Mouse (Mus musculus) forelimb bud, embryonic 11.5 days (tissue): Measurements from ENCODE around the gene Gm12117.

Source experiments
- DNase-seq: peaks from one replicate; pipeline ENCODE4 v3.0.0-alpha.2; 2012; ENCODE audit warnings: low read depth, low spot score

Gene Gm12117

GRCm38 (mm10) chr11:33276637-33277036 is at the start of gene Gm12117:
Gm12117 (minus strand) TSS chr11:33276737.
- no peak for DNase-seq

GRCm38 (mm10) chr11:33319006-33319611 is 42.6 kb upstream of the Gm12117 start:
- no peak for DNase-seq

- DNase-seq, result no peak
Measured at GRCm38 (mm10) chr11:33309566-33309965, 33.0 kb upstream of the Gm12117 start.

- DNase-seq, result no peak
Measured at GRCm38 (mm10) chr11:33300859-33301258, 24.3 kb upstream of the Gm12117 start.

- DNase-seq, result no peak
Measured at GRCm38 (mm10) chr11:33299371-33299770, 22.8 kb upstream of the Gm12117 start.

GRCm38 (mm10) chr11:33297121-33297520 is 20.6 kb upstream of the Gm12117 start:
- no peak for DNase-seq

- no peak for DNase-seq
Measured at GRCm38 (mm10) chr11:33295422-33295821, 18.9 kb upstream of the Gm12117 start.

- no peak for DNase-seq
Measured at GRCm38 (mm10) chr11:33294063-33294462, 17.5 kb upstream of the Gm12117 start.

- DNase-seq, result no peak
Measured at GRCm38 (mm10) chr11:33278571-33278970, 2.0 kb upstream of the Gm12117 start.

GRCm38 (mm10) chr11:33274816-33275215 is 1.7 kb downstream of the Gm12117 start:
- no peak for DNase-seq

- DNase-seq, result no peak
Measured at GRCm38 (mm10) chr11:33274294-33274693, 2.2 kb downstream of the Gm12117 start.

GRCm38 (mm10) chr11:33240295-33240694 is 36.2 kb downstream of the Gm12117 start:
- DNase-seq, result no peak

GRCm38 (mm10) chr11:33234134-33234533 is 42.4 kb downstream of the Gm12117 start:
- no peak for DNase-seq

- no peak for DNase-seq
Measured at GRCm38 (mm10) chr11:33232056-33232455, 44.5 kb downstream of the Gm12117 start.

GRCm38 (mm10) chr11:33228186-33228585 is 48.4 kb downstream of the Gm12117 start:
- no peak for DNase-seq

GRCm38 (mm10) chr11:33226516-33226915 is 50.0 kb downstream of the Gm12117 start:
- no peak for DNase-seq
